Mouse (Mus musculus): ENCODE measurements around the gene Timeless. TPM values are rescaled to one million over a fixed set of nuclear protein-coding genes. Genes with fewer than 3 reads are reported as not detected.

Gene Timeless
- 1.4 TPM for polyA plus RNA-seq (2014; fragmentation: Illumina TruSeq; extraction: RNeasy Lipid Tissue Mini Kit (QIAGEN cat#74804); ENCODE audit: low replicate concordance)

DNA sequence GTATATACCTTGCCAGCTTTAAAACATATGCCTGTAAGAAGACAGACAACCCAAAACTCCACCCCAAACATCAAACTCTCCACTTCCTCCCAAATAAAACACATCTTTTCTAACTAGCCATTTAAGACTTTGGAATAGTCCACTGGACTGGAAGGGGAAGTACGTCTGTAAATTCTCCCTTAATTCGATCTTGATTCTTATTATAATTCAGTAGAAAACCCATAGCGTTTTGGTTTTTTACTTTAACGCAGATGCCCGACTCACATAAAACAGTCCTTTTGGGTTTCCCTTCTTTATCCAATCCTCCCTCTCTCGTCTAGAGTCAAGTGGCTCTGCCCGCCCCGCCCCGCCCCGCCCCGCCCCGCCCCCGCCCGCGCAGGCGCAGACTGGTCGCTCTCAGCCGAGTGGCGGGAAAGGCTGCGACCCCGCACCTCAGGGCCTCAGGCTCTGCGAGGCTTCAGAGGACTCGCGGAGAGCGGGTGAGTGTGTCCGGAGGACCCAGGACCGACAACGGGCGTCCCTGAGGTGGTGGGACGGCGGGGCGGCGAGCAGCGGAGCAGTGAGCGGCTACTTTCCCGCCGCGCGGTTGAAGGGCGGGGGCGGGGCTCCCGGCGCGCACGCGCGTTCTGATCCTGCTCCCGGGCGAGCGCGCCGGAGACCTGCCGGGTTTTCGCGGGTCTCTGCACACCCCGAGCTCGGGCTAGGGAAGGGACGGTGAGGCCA is at the start of gene Timeless:
Gene Timeless (plus strand): TSS at position 369 of the 723 bp plus-strand sequence.

GRCm38 (mm10) chr10:128194024-128194550 is 37.8 kb upstream of the Timeless start, which contains the start of gene Gls2:
Gene Gls2, plus strand, starts transcription at chr10:128194457.

GRCm38 (mm10) chr10:128211390-128212108 is 20.3 kb upstream of the Timeless start, which contains the start of gene Spryd4:
Gene Spryd4, minus strand, starts transcription at chr10:128211807.

GRCm38 (mm10) chr10:128225538-128225937 is 6.3 kb upstream of the Timeless start, which contains the start of gene Mip:
Gene Mip, plus strand, starts transcription at chr10:128225838.

DNA sequence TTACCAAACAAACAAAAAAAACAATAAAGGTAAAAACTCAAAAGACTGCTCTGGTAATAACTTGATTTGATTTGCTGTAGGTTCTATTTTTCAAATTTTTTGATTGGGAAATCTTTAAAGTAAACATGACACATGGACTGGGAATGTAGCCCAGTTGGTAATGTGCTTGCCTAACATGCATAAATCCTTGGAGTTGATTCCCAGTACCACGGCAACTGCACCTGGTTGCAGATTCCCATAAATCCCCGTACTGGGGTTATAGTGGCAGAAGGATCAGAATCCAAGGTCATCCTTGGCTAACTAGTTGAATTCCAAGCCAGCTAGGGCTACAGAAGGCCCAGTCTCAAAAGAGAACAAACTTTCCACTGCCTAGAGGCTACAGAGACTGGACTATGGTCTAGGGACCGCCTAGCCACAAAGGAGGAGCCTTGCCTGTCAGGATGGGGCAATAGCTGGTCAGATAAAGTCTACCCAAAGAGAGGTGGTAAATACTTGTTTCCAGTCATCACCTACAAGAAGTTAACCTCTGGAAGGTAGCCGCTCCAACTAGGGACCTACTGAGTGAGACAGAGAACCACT is 21.9 kb downstream of the Timeless start, which contains the start of gene Apon:
Gene Apon (plus strand): TSS at position 420 of the 579 bp plus-strand sequence.

GRCm38 (mm10) chr10:128268371-128268770 is 36.5 kb downstream of the Timeless start, which contains the start of gene Apof:
Gene Apof, plus strand, starts transcription at chr10:128268671.

DNA sequence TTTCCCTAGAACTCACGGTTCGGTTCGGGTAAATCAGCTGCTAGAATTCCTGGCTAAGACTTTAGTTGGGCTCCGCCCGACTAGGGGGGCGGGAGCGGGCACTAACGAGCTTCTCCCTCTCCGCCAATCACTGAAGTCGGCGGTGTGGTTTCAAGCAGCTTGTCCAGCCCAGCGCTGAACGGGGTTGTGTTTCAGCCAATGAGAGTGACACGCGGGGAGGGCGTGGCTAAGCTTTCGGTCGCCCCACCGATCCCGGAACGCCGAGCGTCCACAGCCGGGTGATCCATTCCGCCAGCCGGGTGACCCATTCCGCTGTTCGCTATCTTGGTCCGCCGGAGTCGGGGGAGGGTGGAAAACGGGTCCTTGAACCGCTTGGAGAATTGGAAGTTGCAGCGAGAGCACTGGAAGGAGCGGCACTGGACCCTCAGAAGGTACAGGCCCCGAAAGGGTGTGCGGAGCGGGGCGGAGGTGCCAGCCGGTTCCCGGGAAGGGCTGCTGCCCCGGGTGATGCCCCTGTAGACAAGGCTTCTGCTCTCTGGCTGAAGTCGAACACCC is 38.5 kb downstream of the Timeless start, which contains the start of gene Stat2:
Gene Stat2 (plus strand): TSS at position 273 of the 555 bp plus-strand sequence.

GRCm38 (mm10) chr10:128298702-128299171 is 66.9 kb downstream of the Timeless start, which contains the start of gene Il23a:
Gene Il23a, minus strand, starts transcription at chr10:128298752.

Other genes with a start within 250 kb of the Timeless start
- 123 TPM for gene Hsd17b6, start 224.5 kb upstream of the Timeless start, polyA plus RNA-seq (2014; fragmentation: Illumina TruSeq; extraction: RNeasy Lipid Tissue Mini Kit (QIAGEN cat#74804); ENCODE audit: low replicate concordance)
- gene Prim1, start 216.9 kb upstream of the Timeless start, polyA plus RNA-seq (2014; fragmentation: Illumina TruSeq; extraction: RNeasy Lipid Tissue Mini Kit (QIAGEN cat#74804); ENCODE audit: low replicate concordance): 46.8 TPM
- 874 TPM for gene Naca, start 196.5 kb upstream of the Timeless start, polyA plus RNA-seq (2014; fragmentation: Illumina TruSeq; extraction: RNeasy Lipid Tissue Mini Kit (QIAGEN cat#74804); ENCODE audit: low replicate concordance)
- gene Ptges3, start 173.1 kb upstream of the Timeless start, polyA plus RNA-seq (2014; fragmentation: Illumina TruSeq; extraction: RNeasy Lipid Tissue Mini Kit (QIAGEN cat#74804); ENCODE audit: low replicate concordance): 368 TPM
- 821 TPM for gene Atp5b, start 148.8 kb upstream of the Timeless start, polyA plus RNA-seq (2014; fragmentation: Illumina TruSeq; extraction: RNeasy Lipid Tissue Mini Kit (QIAGEN cat#74804); ENCODE audit: low replicate concordance)
- 16.8 TPM for gene Baz2a, start 140.5 kb upstream of the Timeless start, polyA plus RNA-seq (2014; fragmentation: Illumina TruSeq; extraction: RNeasy Lipid Tissue Mini Kit (QIAGEN cat#74804); ENCODE audit: low replicate concordance)
- gene Rbms2, start 51.8 kb upstream of the Timeless start, polyA plus RNA-seq (2014; fragmentation: Illumina TruSeq; extraction: RNeasy Lipid Tissue Mini Kit (QIAGEN cat#74804); ENCODE audit: low replicate concordance): 4.7 TPM
- gene Gls2, start 37.6 kb upstream of the Timeless start, polyA plus RNA-seq (2014; fragmentation: Illumina TruSeq; extraction: RNeasy Lipid Tissue Mini Kit (QIAGEN cat#74804); ENCODE audit: low replicate concordance): 0.59 TPM
- 13.5 TPM for gene Spryd4, start 20.3 kb upstream of the Timeless start, polyA plus RNA-seq (2014; fragmentation: Illumina TruSeq; extraction: RNeasy Lipid Tissue Mini Kit (QIAGEN cat#74804); ENCODE audit: low replicate concordance)
- not detected for gene Mip, start 6.2 kb upstream of the Timeless start, polyA plus RNA-seq (2014; fragmentation: Illumina TruSeq; extraction: RNeasy Lipid Tissue Mini Kit (QIAGEN cat#74804); ENCODE audit: low replicate concordance)
- 0.41 TPM for gene Apon, start 22.0 kb downstream of the Timeless start, polyA plus RNA-seq (2014; fragmentation: Illumina TruSeq; extraction: RNeasy Lipid Tissue Mini Kit (QIAGEN cat#74804); ENCODE audit: low replicate concordance)
- gene Apof, start 36.6 kb downstream of the Timeless start, polyA plus RNA-seq (2014; fragmentation: Illumina TruSeq; extraction: RNeasy Lipid Tissue Mini Kit (QIAGEN cat#74804); ENCODE audit: low replicate concordance): not detected
- 12.8 TPM for gene Stat2, start 38.5 kb downstream of the Timeless start, polyA plus RNA-seq (2014; fragmentation: Illumina TruSeq; extraction: RNeasy Lipid Tissue Mini Kit (QIAGEN cat#74804); ENCODE audit: low replicate concordance)
- 0.48 TPM for gene Il23a, start 66.7 kb downstream of the Timeless start, polyA plus RNA-seq (2014; fragmentation: Illumina TruSeq; extraction: RNeasy Lipid Tissue Mini Kit (QIAGEN cat#74804); ENCODE audit: low replicate concordance)
- gene Pan2, start 71.3 kb downstream of the Timeless start, polyA plus RNA-seq (2014; fragmentation: Illumina TruSeq; extraction: RNeasy Lipid Tissue Mini Kit (QIAGEN cat#74804); ENCODE audit: low replicate concordance): 8.3 TPM
- gene Cnpy2, start 90.4 kb downstream of the Timeless start, polyA plus RNA-seq (2014; fragmentation: Illumina TruSeq; extraction: RNeasy Lipid Tissue Mini Kit (QIAGEN cat#74804); ENCODE audit: low replicate concordance): 20.6 TPM
- 247 TPM for gene Cs, start 105.7 kb downstream of the Timeless start, polyA plus RNA-seq (2014; fragmentation: Illumina TruSeq; extraction: RNeasy Lipid Tissue Mini Kit (QIAGEN cat#74804); ENCODE audit: low replicate concordance)
- gene Coq10a, start 136.9 kb downstream of the Timeless start, polyA plus RNA-seq (2014; fragmentation: Illumina TruSeq; extraction: RNeasy Lipid Tissue Mini Kit (QIAGEN cat#74804); ENCODE audit: low replicate concordance): 13.4 TPM
- 4.7 TPM for gene Ankrd52, start 145.1 kb downstream of the Timeless start, polyA plus RNA-seq (2014; fragmentation: Illumina TruSeq; extraction: RNeasy Lipid Tissue Mini Kit (QIAGEN cat#74804); ENCODE audit: low replicate concordance)
- 0.78 TPM for gene Slc39a5, start 169.2 kb downstream of the Timeless start, polyA plus RNA-seq (2014; fragmentation: Illumina TruSeq; extraction: RNeasy Lipid Tissue Mini Kit (QIAGEN cat#74804); ENCODE audit: low replicate concordance)
- gene Nabp2, start 179.4 kb downstream of the Timeless start, polyA plus RNA-seq (2014; fragmentation: Illumina TruSeq; extraction: RNeasy Lipid Tissue Mini Kit (QIAGEN cat#74804); ENCODE audit: low replicate concordance): 10.6 TPM
- 5.2 TPM for gene Rnf41, start 179.6 kb downstream of the Timeless start, polyA plus RNA-seq (2014; fragmentation: Illumina TruSeq; extraction: RNeasy Lipid Tissue Mini Kit (QIAGEN cat#74804); ENCODE audit: low replicate concordance)
- gene Smarcc2, start 227.2 kb downstream of the Timeless start, polyA plus RNA-seq (2014; fragmentation: Illumina TruSeq; extraction: RNeasy Lipid Tissue Mini Kit (QIAGEN cat#74804); ENCODE audit: low replicate concordance): 35.8 TPM

Data from small intestine, adult 10 weeks (tissue).